Mouse (Mus musculus) gonadal fat pad, adult 2 months (tissue): ENCODE measurements around the gene Capn5. TPM values are rescaled to one million over a fixed set of nuclear protein-coding genes. Genes with fewer than 3 reads are reported as not detected.
"Not testable (repeated sequence)": the region's sequence is repeated elsewhere in the genome, so short reads cannot be mapped to it uniquely, and the experiment has no call there.

Experiments
- DNase-seq: peaks from one replicate; pipeline ENCODE4 v3.0.0-alpha.2; 2012; ENCODE audit warnings: low read depth
- polyA plus RNA-seq: library from polyadenylated mRNA; depleted of rRNA; stranded (reverse); fragments of >200 nt; gene quantifications from 2 replicates; pipeline ENCODE4 v1.2.3, GENCODE M21; 2012; rRNA removed

Gene Capn5
- 106 and 140 TPM in 2 replicates for polyA plus RNA-seq

GRCm38 (mm10) chr7:98177929-98178559, at the start of gene Capn5:
Gene Capn5, minus strand, starts transcription at chr7:98178274.
- DNase-seq: no peak

GRCm38 (mm10) chr7:98223796-98224195, 45.7 kb upstream of the Capn5 start:
- DNase-seq: no peak

DNA sequence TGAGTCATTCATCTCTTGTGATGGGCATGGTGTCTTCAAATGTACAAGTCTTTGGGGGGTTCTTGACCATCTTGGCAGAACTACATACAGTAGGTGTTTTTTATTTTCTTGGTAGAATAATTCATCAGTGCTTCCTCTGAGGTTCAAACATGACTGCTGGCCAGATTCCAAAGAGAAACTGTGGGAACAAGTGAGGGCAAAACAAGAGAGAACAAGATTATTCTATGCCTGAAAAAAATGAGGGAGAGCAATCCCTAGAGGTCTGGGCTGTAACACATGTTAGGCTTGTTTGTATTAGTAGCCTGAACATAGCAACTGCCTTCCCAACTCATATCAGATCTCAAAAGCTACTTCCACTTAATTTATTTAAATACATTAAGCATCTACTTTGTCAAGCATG, 38.6 kb upstream of the Capn5 start:
- DNase-seq: no peak

DNA sequence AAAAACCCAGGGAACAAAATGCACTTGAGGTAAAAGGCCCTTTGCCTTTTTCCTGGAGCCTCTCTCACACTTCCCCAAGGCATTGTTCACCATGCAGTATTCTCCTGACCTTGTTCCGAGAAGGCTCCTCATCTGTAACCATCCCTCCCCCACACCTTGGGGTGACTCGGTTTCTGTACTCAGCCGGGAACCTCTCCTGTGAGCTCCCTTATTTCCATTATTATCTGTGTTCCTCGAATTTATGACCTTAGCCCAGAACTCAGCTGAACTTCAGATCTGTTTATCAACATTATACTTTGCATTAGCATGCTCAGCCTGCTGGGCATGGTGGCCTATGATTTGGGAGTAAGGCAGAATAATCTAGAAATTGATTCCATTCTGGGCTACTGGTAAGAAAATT, 24.9 kb upstream of the Capn5 start:
- DNase-seq: no peak

GRCm38 (mm10) chr7:98201493-98202028, 23.5 kb upstream of the Capn5 start:
- no peak for DNase-seq

DNA sequence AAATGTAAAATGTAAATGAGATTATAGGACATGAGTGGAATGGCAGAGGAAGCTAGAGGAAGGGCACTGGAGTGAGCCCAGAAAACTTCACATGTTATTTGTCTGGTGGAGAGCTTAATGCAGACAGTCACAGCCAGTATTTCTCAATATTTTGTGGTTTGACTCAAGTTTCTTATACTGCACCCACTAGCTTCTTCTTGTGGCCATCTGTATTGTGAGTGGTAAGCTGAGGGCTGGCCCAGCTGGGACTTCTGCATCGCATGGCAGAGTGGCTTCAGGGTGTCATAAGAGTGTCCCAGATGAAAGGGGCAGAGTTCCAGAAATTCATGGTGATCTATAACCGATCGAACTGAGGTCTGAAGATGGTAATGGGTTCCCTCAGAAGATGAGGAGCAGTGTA, 22.3 kb upstream of the Capn5 start:
- DNase-seq: no peak

GRCm38 (mm10) chr7:98199381-98199780, 21.3 kb upstream of the Capn5 start, which contains the start of gene B3gnt6:
Gene B3gnt6, minus strand, starts transcription at chr7:98199481.
- DNase-seq: no peak

DNA sequence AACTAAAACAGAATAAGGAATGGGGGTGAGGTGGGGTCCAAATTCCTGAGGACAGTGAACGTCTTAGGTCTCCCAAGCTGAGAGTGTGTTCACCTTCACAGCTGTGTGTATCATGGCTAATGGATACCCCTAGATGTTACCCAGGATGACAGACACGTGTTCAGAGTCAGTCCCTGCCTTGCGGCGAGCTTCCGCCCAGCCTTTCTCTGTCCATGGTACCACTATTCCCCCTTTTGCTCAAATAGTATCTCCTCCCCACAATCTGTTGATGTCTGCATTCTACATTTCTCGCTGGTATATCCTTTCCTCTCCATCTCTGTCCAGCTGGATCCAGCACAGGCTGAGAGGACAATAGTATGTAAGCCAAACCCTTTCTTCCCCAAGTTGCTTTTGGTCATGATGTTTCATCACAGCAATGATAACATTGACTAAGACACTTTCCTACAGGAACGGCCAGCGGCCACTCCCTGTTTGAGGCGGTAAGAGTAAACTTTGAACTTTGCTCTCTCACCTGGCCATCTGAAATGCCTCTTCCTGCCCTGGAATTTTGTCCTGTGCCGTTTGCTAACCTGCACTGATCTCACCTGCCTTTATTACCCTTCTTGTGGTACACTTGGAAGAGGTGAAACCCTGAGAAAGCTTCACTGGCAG, 17.2 kb upstream of the Capn5 start:
- DNase-seq: no peak

DNA sequence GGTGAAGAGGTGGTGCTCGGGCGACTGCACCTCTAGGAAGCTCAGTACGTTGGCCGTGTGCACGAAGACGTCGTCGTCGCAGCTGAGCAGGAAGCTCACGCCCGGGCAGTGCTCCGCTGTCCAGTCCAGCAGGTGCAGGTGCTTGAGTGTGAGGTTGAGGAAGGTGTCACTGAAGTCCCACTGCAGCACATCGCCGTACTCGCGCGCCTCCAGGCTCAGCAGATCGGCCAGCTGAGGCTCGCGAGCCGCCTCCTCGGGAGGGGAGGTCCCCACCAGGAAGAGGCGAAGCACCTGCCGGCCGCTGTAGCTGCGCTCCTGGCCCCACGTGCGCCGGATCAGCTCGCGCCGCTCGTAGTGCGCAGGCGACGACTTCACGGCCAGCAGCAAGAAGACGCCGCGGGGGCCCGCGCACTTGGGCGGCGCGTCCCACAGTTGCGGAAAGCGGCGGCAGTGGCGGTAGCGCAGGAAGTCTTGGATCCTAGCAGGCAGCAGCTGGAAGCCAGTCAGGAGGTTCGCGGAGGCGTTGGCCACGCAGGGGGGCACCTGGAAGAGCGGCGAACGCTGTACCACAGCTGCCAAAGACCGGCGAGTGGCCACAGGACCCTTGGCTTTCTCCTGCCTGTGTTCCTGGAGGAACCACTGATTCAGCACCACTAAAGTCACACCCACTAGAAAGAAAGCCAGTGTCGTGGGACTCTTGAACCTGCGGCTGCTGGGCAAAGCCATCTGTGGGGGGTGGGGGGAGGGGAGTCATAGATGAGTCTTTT, 16.1 kb upstream of the Capn5 start:
- DNase-seq: no peak

GRCm38 (mm10) chr7:98193515-98194025, 15.5 kb upstream of the Capn5 start:
- DNase-seq: no peak

GRCm38 (mm10) chr7:98191571-98192250, 13.6 kb upstream of the Capn5 start:
- no peak for DNase-seq

DNA sequence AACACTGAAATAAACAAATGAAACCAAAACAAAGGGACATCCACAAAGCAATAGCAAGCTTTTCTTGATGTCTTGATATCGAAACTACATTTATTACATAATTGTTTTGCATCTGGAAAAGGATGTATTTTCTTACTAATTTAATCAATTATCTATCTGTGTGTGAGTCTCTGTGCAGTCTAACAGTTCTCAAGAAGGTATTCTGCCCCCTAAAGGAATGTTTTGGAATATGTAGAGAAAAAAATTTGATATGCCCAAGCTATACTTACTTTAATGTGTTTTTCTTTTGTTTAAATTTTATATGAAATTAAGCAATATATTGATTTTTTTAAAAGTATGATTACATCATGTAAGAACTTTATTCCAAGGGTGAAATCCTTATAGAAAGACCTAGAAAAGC, 12.5 kb upstream of the Capn5 start:
- no peak for DNase-seq

DNA sequence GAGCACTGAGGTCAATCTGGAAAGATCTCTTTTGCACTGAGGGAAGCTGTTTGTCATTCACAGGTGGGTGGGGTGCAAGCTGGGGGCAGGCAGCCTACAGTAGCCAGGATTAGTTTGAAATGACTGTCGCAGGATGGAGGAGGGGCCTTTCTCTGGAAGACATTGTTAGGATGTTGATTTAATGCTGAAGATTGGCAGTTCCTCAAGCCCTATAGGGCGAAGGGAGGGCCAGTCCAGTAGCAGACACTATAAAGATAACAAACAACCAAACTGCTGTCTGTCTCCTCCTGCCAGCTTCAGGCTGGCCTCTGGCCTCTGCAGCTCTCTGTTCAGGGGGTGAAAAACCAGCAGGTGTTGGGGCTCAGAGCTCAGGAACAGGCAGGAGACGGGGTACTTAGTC, 11.7 kb upstream of the Capn5 start:
- no peak for DNase-seq

DNA sequence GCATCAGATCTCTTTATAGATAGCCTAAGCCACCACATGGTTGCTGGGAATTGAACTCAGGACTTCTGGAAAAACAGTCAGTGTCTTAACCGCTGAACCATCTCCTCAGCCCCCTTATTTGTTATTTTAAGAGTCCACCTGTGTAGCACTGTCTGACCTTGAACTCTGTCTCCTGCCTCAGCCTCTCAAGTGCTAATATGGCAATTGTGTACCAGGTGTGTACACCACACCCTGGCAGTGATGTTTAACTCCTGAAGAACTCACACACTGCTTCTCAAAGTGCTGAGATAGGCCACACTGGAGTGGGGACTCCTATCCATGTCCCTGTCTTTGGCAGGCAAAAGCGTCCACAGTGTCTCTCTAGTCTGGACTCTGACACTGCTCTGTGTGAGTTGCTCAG, 10.6 kb upstream of the Capn5 start:
- DNase-seq: no peak

GRCm38 (mm10) chr7:98188238-98188637, 10.2 kb upstream of the Capn5 start:
- DNase-seq: no peak

DNA sequence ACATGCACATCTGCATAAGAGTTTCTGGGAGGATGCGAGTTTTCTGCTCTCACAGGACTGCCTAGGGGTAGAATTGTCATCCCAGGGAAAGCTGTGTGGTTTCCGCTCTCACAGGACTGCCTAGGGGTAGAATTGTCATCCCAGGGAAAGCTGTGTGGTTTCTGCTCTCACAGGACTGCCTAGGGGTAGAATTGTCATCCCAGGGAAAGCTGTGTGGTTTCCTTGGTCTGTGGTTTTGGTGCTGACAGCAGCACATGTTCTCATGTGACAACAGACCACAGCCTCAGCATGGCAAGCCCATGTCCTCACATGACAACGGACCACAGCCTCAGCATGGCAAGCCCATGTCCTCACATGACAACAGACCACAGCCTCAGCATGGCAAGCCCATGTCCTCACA, 9.3 kb upstream of the Capn5 start:
- DNase-seq: not testable (repeated sequence)

GRCm38 (mm10) chr7:98186637-98187036, 8.6 kb upstream of the Capn5 start:
- DNase-seq: no peak

DNA sequence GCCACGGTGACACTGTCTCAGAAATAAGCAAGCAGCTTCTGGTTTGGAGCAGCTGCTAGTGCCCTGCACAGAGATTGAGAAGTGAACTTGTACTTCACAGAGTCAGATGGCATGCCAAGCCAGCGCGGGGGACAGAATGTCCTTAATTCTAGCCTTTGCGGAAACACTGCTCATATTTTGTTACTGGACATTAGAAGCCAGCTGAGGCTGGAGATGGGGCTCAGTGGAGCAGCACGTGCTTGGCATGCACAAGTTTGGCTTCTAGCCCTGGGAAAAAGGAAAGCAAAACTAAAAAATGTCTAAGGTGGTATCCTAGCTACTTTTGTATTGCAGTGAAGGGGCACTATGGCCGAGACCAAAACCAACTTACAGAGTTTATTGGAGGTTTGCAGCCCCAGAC, 7.3 kb upstream of the Capn5 start:
- DNase-seq: no peak

GRCm38 (mm10) chr7:98178560-98179231, 622 bp upstream of the Capn5 start:
- DNase-seq: no peak

DNA sequence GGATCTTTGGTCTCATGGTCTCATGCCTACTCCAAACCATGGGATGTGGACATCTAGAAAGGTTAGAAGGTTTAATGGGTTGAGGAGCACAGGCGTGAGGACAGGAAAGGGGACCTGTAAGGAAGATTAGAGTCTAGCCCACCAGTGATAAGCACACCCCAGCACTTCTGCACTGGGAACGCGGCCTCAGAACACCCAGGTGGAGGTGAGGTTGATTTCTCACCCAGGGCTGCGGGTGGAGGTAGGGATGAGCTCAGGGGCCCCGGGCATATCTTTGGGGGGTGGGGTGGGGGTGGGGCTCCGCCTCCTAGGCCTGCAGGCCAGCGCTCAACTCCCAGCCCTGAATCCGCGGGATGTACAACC, 527 bp downstream of the Capn5 start:
- no peak for DNase-seq

DNA sequence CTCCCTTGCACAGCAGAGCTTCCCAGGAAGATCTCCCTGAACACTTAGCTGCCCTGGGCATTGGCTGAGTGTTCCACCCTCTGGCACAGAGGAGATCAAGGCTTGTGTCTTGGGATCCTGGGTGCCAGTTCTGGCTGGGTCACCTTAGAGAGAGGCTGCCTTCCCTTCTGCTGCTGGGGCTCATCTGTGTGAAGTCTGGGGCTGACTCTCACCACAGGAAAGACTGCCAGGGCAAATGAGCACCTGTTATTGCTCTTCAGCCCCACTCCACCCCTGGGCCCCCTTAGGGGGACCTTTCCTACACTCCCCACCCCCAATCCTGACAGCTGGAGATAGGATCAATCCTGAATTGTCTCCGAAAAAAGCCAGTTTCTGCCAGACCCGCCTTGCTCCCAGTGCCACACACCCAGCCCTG, 996 bp downstream of the Capn5 start:
- DNase-seq: no peak
